Mouse (Mus musculus) kidney, postnatal 0 days (tissue): ENCODE data around the gene Nup214. TPM values are rescaled to one million over a fixed set of nuclear protein-coding genes. Genes with fewer than 3 reads are reported as not detected.

Experiments used
- ATAC-seq: fragments of 200-750 bp; cut with Nextera tagmentation; replicated peaks from 2 replicates; pipeline ENCODE4 v1.8.0; 2017; ENCODE audit warnings: low read depth, moderate number of reproducible peaks, moderate TSS enrichment, moderate library complexity; ENCODE audit not compliant: low FRiP score
- DNase-seq: peaks from one replicate; pipeline ENCODE4 v3.0.0-alpha.2; 2016; ENCODE audit warnings: low spot score
- H3K27ac ChIP-seq: fragments of 300-500 bp; sonication (generic); 2 replicates; pipeline ENCODE4 v1.5.1; 2014; ENCODE audit warnings: mild to moderate bottlenecking
- H3K27me3 ChIP-seq: fragments of 300-500 bp; sonication (generic); 2 replicates; pipeline ENCODE4 v1.6.1; 2014; ENCODE audit warnings: low read length, mixed read lengths; ENCODE audit not compliant: insufficient read depth
- H3K36me3 ChIP-seq: fragments of 300-500 bp; sonication (generic); 2 replicates; pipeline ENCODE4 v1.6.1; 2014; ENCODE audit warnings: low read length, mixed read lengths; ENCODE audit not compliant: insufficient read depth
- H3K4me1 ChIP-seq: fragments of 300-500 bp; sonication (generic); replicated peaks from 2 replicates; pipeline ENCODE4 v1.6.1; 2014; ENCODE audit warnings: antibody characterized with exemption, low read length, mixed read lengths; ENCODE audit not compliant: insufficient read depth
- H3K4me2 ChIP-seq: fragments of 300-500 bp; sonication (generic); 2 replicates; pipeline ENCODE4 v1.6.1; 2014; ENCODE audit warnings: mild to moderate bottlenecking, low read length, moderate library complexity, mixed read lengths
- H3K4me3 ChIP-seq: fragments of 300-500 bp; sonication (generic); replicated peaks from 2 replicates; pipeline ENCODE4 v1.5.1; 2014; ENCODE audit warnings: low read depth, low read length
- H3K9ac ChIP-seq: fragments of 300-500 bp; sonication (generic); 2 replicates; pipeline ENCODE4 v1.6.1; 2014; ENCODE audit warnings: low read depth, low read length
- H3K9me3 ChIP-seq: fragments of 300-500 bp; sonication (generic); replicated peaks from 2 replicates; pipeline ENCODE4 v1.6.1; 2016; ENCODE audit warnings: low read length, inconsistent platforms, mixed read lengths
- CTCF ChIP-seq: IDR thresholded peaks from 2 replicates; pipeline ENCODE4 v1.5.1; 2016; ENCODE audit warnings: antibody characterized with exemption, low read depth, mild to moderate bottlenecking, moderate library complexity
- WGBS: fragments of 180-500 bp; shearing (Covaris S2); extraction: QIAGEN DNeasy Blood & Tissue Kit; methylation state at CpG from one replicate; pipeline ENCODE4 v1.1.7; 2014; 5-methylcytosine and 5-hydroxymethylcytosine counted together
- polyA plus RNA-seq: library from polyadenylated mRNA; unstranded; fragments of >200 nt; fragmentation: Nextera tagmentation; extraction: Ambion mirVana; gene quantifications from 2 replicates; pipeline ENCODE4 v1.2.1, GENCODE M21; 2015

Gene Nup214
- polyA plus RNA-seq, 1 experiment from 2014 or later, result 57.6 TPM

- H3K27ac ChIP-seq, result peak overlapping the region; percentile 89
- H3K4me2 ChIP-seq, result no peak overlapping the region
- no peak for ATAC-seq
- no peak for TF ChIP-seq CTCF
- 0 out of 2 replicates have a peak, but pooled peaks cover 4% of the 10 kb centered on the region for H3K36me3 ChIP-seq
- DNase-seq, result no peak
- no peak overlapping the region for H3K4me3 ChIP-seq
- H3K9me3 ChIP-seq, result no peaks in the 10 kb centered on the region
- H3K9ac ChIP-seq, result no peak overlapping the region
- 67% methylated on average over 8 of the region's 8 CpGs for WGBS
- H3K27me3 ChIP-seq, result no peaks in the 10 kb centered on the region
- H3K4me1 ChIP-seq, result peaks cover 24% of the 10 kb centered on the region; the same call in 1 of the 2 replicates
These were observed 13.2 kb upstream of the Nup214 start for GRCm38 (mm10) chr2:31960986-31961385.

- Histone ChIP-seq H3K9me3 (no peaks in the 10 kb centered on the region), H3K4me1 (peaks cover 24% of the 10 kb centered on the region; the same call in 1 of the 2 replicates), H3K4me3 (no peak overlapping the region), H3K4me2 (no peak overlapping the region), H3K9ac (no peak overlapping the region), H3K36me3 (0 out of 2 replicates have a peak, but pooled peaks cover 4% of the 10 kb centered on the region), H3K27ac (peak overlapping the region; percentile 89), H3K27me3 (no peaks in the 10 kb centered on the region)
- WGBS, result 39% methylated on average over 4 of the region's 4 CpGs
- TF ChIP-seq CTCF, result 0 out of 2 replicates have a peak, but pooled peaks have one; percentile 20
- DNase-seq (peak; percentile 30), ATAC-seq (peak; percentile 68)
These were observed 12.4 kb upstream of the Nup214 start for GRCm38 (mm10) chr2:31961791-31962222.

- Histone ChIP-seq H3K36me3 (0 out of 2 replicates have a peak, but pooled peaks cover 4% of the 10 kb centered on the region), H3K4me1 (peaks cover 21% of the 10 kb centered on the region; the same call in 1 of the 2 replicates), H3K9ac (peak overlapping the region; percentile 52; the same call in 1 of the 2 replicates), H3K4me2 (peak overlapping the region; percentile 23; the same call in 1 of the 2 replicates), H3K27me3 (no peaks in the 10 kb centered on the region), H3K27ac (peak overlapping the region; percentile 89), H3K9me3 (no peaks in the 10 kb centered on the region), H3K4me3 (no peak overlapping the region)
- no peak for DNase-seq
- WGBS, result 63% methylated on average over 8 of the region's 8 CpGs
- peak; percentile 28; the same call in 1 of the 2 replicates for TF ChIP-seq CTCF
- ATAC-seq, result peak; percentile 44
These were observed 11.6 kb upstream of the Nup214 start for GRCm38 (mm10) chr2:31962501-31963224.

- Histone ChIP-seq H3K4me2 (no peak overlapping the region), H3K4me1 (peaks cover 21% of the 10 kb centered on the region; the same call in 1 of the 2 replicates), H3K4me3 (no peak overlapping the region), H3K9me3 (no peaks in the 10 kb centered on the region), H3K9ac (no peak overlapping the region), H3K27ac (peak overlapping the region; percentile 89), H3K36me3 (0 out of 2 replicates have a peak, but pooled peaks cover 4% of the 10 kb centered on the region), H3K27me3 (no peaks in the 10 kb centered on the region)
- ATAC-seq (peak; percentile 80), DNase-seq (peak; percentile 38)
- WGBS, result 67% methylated on average over 7 of the region's 7 CpGs
- no peak for TF ChIP-seq CTCF
These were observed 10.7 kb upstream of the Nup214 start for GRCm38 (mm10) chr2:31963491-31963890.

- no peak for ATAC-seq
- DNase-seq, result no peak
- Histone ChIP-seq H3K27ac (peak overlapping the region; percentile 89; the same call in 1 of the 2 replicates), H3K4me2 (no peak overlapping the region), H3K4me3 (no peak overlapping the region), H3K4me1 (peaks cover 21% of the 10 kb centered on the region; the same call in 1 of the 2 replicates), H3K9ac (no peak overlapping the region), H3K27me3 (no peaks in the 10 kb centered on the region), H3K9me3 (no peaks in the 10 kb centered on the region), H3K36me3 (0 out of 2 replicates have a peak, but pooled peaks cover 5% of the 10 kb centered on the region)
- TF ChIP-seq CTCF, result no peak
- 50% methylated on average over 3 of the region's 3 CpGs for WGBS
These were observed 10.0 kb upstream of the Nup214 start for GRCm38 (mm10) chr2:31964191-31964590.

- Histone ChIP-seq H3K36me3 (0 out of 2 replicates have a peak, but pooled peaks cover 11% of the 10 kb centered on the region), H3K4me3 (no peak overlapping the region), H3K27me3 (no peaks in the 10 kb centered on the region), H3K9me3 (no peaks in the 10 kb centered on the region), H3K4me2 (no peak overlapping the region), H3K4me1 (peaks cover 16% of the 10 kb centered on the region; the same call in 1 of the 2 replicates), H3K27ac (no peak overlapping the region), H3K9ac (no peak overlapping the region)
- TF ChIP-seq CTCF, result peak; percentile 67
- ATAC-seq (no peak), DNase-seq (no peak)
These were observed 9.1 kb upstream of the Nup214 start for GRCm38 (mm10) chr2:31965110-31965509.
